Mouse (Mus musculus) embryonic facial prominence, embryonic 15.5 days (tissue): ENCODE results near the gene Sync. TPM values are rescaled to one million over a fixed set of nuclear protein-coding genes. Genes with fewer than 3 reads are reported as not detected.
A peak's percentile ranks its signal among the peaks of the same experiment; 100 is the strongest.

Source experiments
- ATAC-seq: fragments of 200-750 bp; cut with Nextera tagmentation; 2 replicates; pipeline ENCODE4 v1.8.0; 2017; ENCODE audit warnings: low read depth, moderate TSS enrichment; ENCODE audit not compliant: insufficient number of reproducible peaks, low FRiP score, low TSS enrichment
- H3K27ac ChIP-seq: fragments of 300-500 bp; sonication (generic); replicated peaks from 2 replicates; pipeline ENCODE4 v1.5.1; 2015; ENCODE audit warnings: mild to moderate bottlenecking, inconsistent platforms
- H3K27me3 ChIP-seq: fragments of 300-500 bp; sonication (generic); 2 replicates; pipeline ENCODE4 v1.6.1; 2015; ENCODE audit warnings: inconsistent platforms
- H3K36me3 ChIP-seq: fragments of 300-500 bp; sonication (generic); 2 replicates; pipeline ENCODE4 v1.6.1; 2015; ENCODE audit warnings: mild to moderate bottlenecking, inconsistent platforms
- H3K4me1 ChIP-seq: fragments of 300-500 bp; sonication (generic); 2 replicates; pipeline ENCODE4 v1.6.1; 2015; ENCODE audit warnings: inconsistent platforms
- H3K4me2 ChIP-seq: fragments of 300-500 bp; sonication (generic); replicated peaks from 2 replicates; pipeline ENCODE4 v1.6.1; 2015; ENCODE audit warnings: mild to moderate bottlenecking, inconsistent platforms
- H3K4me3 ChIP-seq: fragments of 300-500 bp; sonication (generic); replicated peaks from 2 replicates; pipeline ENCODE4 v1.5.1; 2015; ENCODE audit warnings: mild to moderate bottlenecking, inconsistent platforms
- H3K9ac ChIP-seq: fragments of 300-500 bp; sonication (generic); 2 replicates; pipeline ENCODE4 v1.6.1; 2015; ENCODE audit warnings: inconsistent platforms
- H3K9me3 ChIP-seq: fragments of 300-500 bp; sonication (generic); replicated peaks from 2 replicates; pipeline ENCODE4 v1.6.1; 2016; ENCODE audit warnings: inconsistent platforms
- WGBS: fragments of 180-500 bp; shearing (Covaris S2); methylation state at CpG from one replicate; pipeline ENCODE4 v1.1.7; 2015; 5-methylcytosine and 5-hydroxymethylcytosine counted together
- polyA plus RNA-seq: library from polyadenylated mRNA; unstranded; fragments of >200 nt; fragmentation: Nextera tagmentation; extraction: Ambion mirVana; gene quantifications from 2 replicates; pipeline ENCODE4 v1.2.1, GENCODE M21; 2015

Sync gene
- polyA plus RNA-seq, 1 experiment from 2014 or later: 4.9 TPM

GRCm38 (mm10) chr4:129304306-129304705 is 16.9 kb downstream of the Sync start:
- Histone ChIP-seq H3K4me3 (no peak overlapping the region), H3K4me1 (no peaks in the 10 kb centered on the region), H3K36me3 (peaks cover 36% of the 10 kb centered on the region), H3K9ac (no peak overlapping the region), H3K27ac (no peak overlapping the region), H3K27me3 (no peaks in the 10 kb centered on the region), H3K9me3 (no peaks in the 10 kb centered on the region), H3K4me2 (no peak overlapping the region)
- 57% methylated on average over 1 of the region's 1 CpGs for WGBS
- ATAC-seq: no peak

GRCm38 (mm10) chr4:129307936-129308335 is 20.5 kb downstream of the Sync start:
- Histone ChIP-seq H3K9ac (no peak overlapping the region), H3K4me1 (no peaks in the 10 kb centered on the region), H3K27ac (no peak overlapping the region), H3K27me3 (no peaks in the 10 kb centered on the region), H3K4me3 (no peak overlapping the region), H3K36me3 (peaks cover 65% of the 10 kb centered on the region), H3K4me2 (no peak overlapping the region), H3K9me3 (no peaks in the 10 kb centered on the region)
- ATAC-seq: no peak
- 89% methylated on average over 1 of the region's 1 CpGs for WGBS

DNA sequence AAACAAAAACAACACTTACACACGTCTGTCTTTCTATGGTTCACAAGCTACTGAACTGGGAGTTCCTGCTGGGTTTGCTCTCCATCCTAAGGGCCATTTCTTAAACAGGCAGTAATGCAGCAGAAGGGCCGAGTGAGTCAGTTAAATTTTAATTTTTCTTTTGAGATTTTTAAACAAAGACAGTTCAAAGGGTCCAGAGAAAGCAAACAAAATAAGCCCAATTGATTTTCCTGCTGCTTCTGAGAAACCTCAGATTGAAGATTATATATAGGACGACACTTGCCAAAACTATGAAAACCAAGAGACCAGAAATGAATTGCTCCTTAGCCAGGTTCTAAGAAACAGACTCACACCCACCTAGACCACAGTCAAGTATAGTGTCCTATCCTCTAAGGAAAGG is 26.5 kb downstream of the Sync start:
- Histone ChIP-seq H3K9ac (no peak overlapping the region), H3K9me3 (no peaks in the 10 kb centered on the region), H3K4me1 (no peaks in the 10 kb centered on the region), H3K27ac (no peak overlapping the region), H3K27me3 (no peaks in the 10 kb centered on the region), H3K36me3 (peaks cover 91% of the 10 kb centered on the region), H3K4me2 (no peak overlapping the region), H3K4me3 (no peak overlapping the region)
- ATAC-seq: no peak
- 81% methylated on average over 3 of the region's 3 CpGs for WGBS

- Histone ChIP-seq H3K27ac (no peak overlapping the region), H3K9ac (no peak overlapping the region), H3K4me3 (no peak overlapping the region), H3K9me3 (no peaks in the 10 kb centered on the region), H3K27me3 (no peaks in the 10 kb centered on the region), H3K36me3 (peaks cover 72% of the 10 kb centered on the region), H3K4me2 (no peak overlapping the region), H3K4me1 (no peaks in the 10 kb centered on the region)
- no peak for ATAC-seq
- WGBS: 93% methylated on average over 1 of the region's 1 CpGs
Observed at GRCm38 (mm10) chr4:129320876-129321275, 33.5 kb downstream of the Sync start.

DNA sequence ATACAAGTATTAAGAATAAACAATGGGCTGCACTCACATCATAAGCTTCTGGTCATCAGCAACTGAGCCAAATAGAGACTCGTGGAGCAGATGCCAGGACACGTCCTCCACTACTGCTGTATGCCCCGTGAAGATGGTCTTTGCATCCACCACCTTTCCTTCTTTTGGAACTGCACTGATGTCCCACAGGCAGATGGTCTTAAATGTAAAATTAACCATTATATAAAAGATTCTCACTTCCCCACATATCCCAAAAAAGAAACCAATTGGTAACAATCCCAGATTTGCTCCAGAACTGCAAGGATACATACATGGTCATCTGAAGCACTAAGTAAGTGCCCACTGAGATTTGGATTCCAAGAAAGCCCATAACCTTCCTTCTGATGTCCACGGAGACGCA is 34.6 kb downstream of the Sync start:
- no peak for ATAC-seq

GRCm38 (mm10) chr4:129323491-129323890 is 36.1 kb downstream of the Sync start:
- peaks cover 70% of the 10 kb centered on the region for H3K36me3 ChIP-seq

More for the DNA sequence above, 34.6 kb downstream of the Sync start:
- no peak overlapping the region for H3K9ac ChIP-seq
- H3K27ac ChIP-seq: no peak overlapping the region
- H3K4me2 ChIP-seq: no peak overlapping the region
- H3K4me3 ChIP-seq: no peak overlapping the region
- 84% methylated on average over 5 of the region's 5 CpGs for WGBS
- H3K9me3 ChIP-seq: no peaks in the 10 kb centered on the region
- peaks cover 70% of the 10 kb centered on the region for H3K36me3 ChIP-seq
- no peaks in the 10 kb centered on the region for H3K27me3 ChIP-seq
- H3K4me1 ChIP-seq: peaks cover 4% of the 10 kb centered on the region; the same call in 1 of the 2 replicates

GRCm38 (mm10) chr4:129324756-129325155 is 37.3 kb downstream of the Sync start:
- Histone ChIP-seq H3K4me3 (no peak overlapping the region), H3K9me3 (no peaks in the 10 kb centered on the region), H3K27ac (no peak overlapping the region), H3K4me2 (no peak overlapping the region), H3K27me3 (no peaks in the 10 kb centered on the region), H3K36me3 (peaks cover 69% of the 10 kb centered on the region), H3K9ac (no peak overlapping the region), H3K4me1 (peaks cover 4% of the 10 kb centered on the region; the same call in 1 of the 2 replicates)
- no peak for ATAC-seq
- WGBS: 70% methylated on average over 1 of the region's 1 CpGs

More at GRCm38 (mm10) chr4:129323491-129323890, 36.1 kb downstream of the Sync start:
- H3K4me1 ChIP-seq: peaks cover 4% of the 10 kb centered on the region; the same call in 1 of the 2 replicates
- H3K9ac ChIP-seq: no peak overlapping the region
- H3K9me3 ChIP-seq: no peaks in the 10 kb centered on the region
- no peaks in the 10 kb centered on the region for H3K27me3 ChIP-seq
- no peak overlapping the region for H3K4me3 ChIP-seq
- 83% methylated on average over 1 of the region's 1 CpGs for WGBS
- no peak overlapping the region for H3K4me2 ChIP-seq
- no peak for ATAC-seq
- no peak overlapping the region for H3K27ac ChIP-seq

DNA sequence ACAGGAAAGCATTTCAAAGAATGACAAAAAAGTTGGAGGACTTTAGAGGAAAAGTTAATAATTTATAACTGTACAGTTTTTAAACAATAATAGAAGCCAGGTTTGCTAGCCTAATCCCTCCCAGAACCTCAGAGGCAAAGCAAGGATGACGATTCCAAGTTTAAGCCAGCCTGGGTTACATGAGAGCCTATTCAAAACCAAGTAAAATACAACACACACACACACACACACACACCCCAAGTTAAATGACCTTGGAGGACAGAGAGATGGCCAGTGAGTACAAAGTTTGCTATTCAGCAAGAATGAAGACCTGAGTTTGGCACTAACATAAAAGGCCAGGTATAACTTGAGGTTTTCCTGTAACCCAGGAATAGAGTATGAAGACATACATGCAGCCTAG is 38.8 kb downstream of the Sync start:
- ATAC-seq: no peak
- WGBS: 53% methylated on average over 1 of the region's 1 CpGs
- Histone ChIP-seq H3K9ac (no peak overlapping the region), H3K4me1 (peaks cover 11% of the 10 kb centered on the region; the same call in 1 of the 2 replicates), H3K9me3 (no peaks in the 10 kb centered on the region), H3K4me2 (no peak overlapping the region), H3K4me3 (no peak overlapping the region), H3K27me3 (no peaks in the 10 kb centered on the region), H3K36me3 (peaks cover 58% of the 10 kb centered on the region), H3K27ac (no peak overlapping the region)

DNA sequence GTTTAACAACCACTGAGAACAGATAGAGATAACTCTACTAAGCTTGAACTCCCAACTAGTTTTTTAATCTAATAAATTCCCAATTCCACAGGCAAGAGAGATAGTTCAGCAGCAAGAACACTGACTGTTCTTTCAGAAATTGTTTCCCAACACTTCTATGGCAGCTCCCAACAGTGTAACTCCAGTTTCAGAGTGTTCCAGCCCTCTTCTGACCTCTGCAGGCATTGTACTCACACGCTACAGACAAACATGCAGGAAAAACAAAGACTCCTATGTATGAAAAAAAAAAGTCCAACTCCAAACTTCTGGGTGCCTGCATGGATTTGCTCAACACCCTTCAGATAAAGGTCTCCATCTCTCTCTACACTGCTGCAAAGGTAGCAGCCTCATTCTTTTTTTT is 45.4 kb downstream of the Sync start:
- no peak for ATAC-seq
- Histone ChIP-seq H3K27me3 (no peaks in the 10 kb centered on the region), H3K4me1 (peaks cover 39% of the 10 kb centered on the region), H3K36me3 (peaks cover 32% of the 10 kb centered on the region), H3K9ac (no peak overlapping the region), H3K4me2 (peak overlapping the region; percentile 79), H3K4me3 (peak overlapping the region; percentile 95), H3K9me3 (no peaks in the 10 kb centered on the region), H3K27ac (no peak overlapping the region)
- WGBS: 33% methylated on average over 1 of the region's 1 CpGs

GRCm38 (mm10) chr4:129334677-129335215 is 47.3 kb downstream of the Sync start:
- Histone ChIP-seq H3K27me3 (no peaks in the 10 kb centered on the region), H3K36me3 (peaks cover 18% of the 10 kb centered on the region), H3K9me3 (no peaks in the 10 kb centered on the region), H3K4me3 (peak overlapping the region; percentile 95), H3K9ac (peak overlapping the region; percentile 93), H3K27ac (peak overlapping the region; percentile 97), H3K4me2 (peak overlapping the region; percentile 79), H3K4me1 (peaks cover 39% of the 10 kb centered on the region)
- ATAC-seq: no peak
- WGBS: under 1% methylated on average over 61 of the region's 62 CpGs

GRCm38 (mm10) chr4:129335216-129336074 is 48.0 kb downstream of the Sync start, which contains the start of the genes Rbbp4 and Zbtb8os:
Rbbp4 (minus strand) TSS chr4:129335370.
Zbtb8os (plus strand) TSS chr4:129335695.
- H3K9ac ChIP-seq: peak within 1 kb of the TSS; percentile 93
- H3K27me3 ChIP-seq: no peaks in the 10 kb centered on the region
- peak within 1 kb of the TSS; percentile 100 for H3K27ac ChIP-seq
- H3K4me2 ChIP-seq: peak within 1 kb of the TSS; percentile 79
- peaks cover 18% of the 10 kb centered on the region for H3K36me3 ChIP-seq
- peaks cover 39% of the 10 kb centered on the region for H3K4me1 ChIP-seq
- no peaks in the 10 kb centered on the region for H3K9me3 ChIP-seq
- peak within 1 kb of the TSS; percentile 95 for H3K4me3 ChIP-seq
- ATAC-seq: peak; percentile 99
- WGBS: under 1% methylated on average over 68 of the region's 73 CpGs
